Mouse (Mus musculus) forebrain, embryonic 16.5 days (tissue): Measurements from ENCODE around the gene Mta1. TPM values are rescaled to one million over a fixed set of nuclear protein-coding genes. Genes with fewer than 3 reads are reported as not detected.

Experiments
- ATAC-seq: fragments of 200-750 bp; cut with Nextera tagmentation; 2 replicates; pipeline ENCODE4 v1.8.0; 2017; ENCODE audit warnings: mild to moderate bottlenecking, moderate library complexity
- H3K27ac ChIP-seq: fragments of 300-500 bp; sonication (generic); 2 replicates; pipeline ENCODE4 v1.5.1; 2014; ENCODE audit warnings: low read length, control low read depth
- H3K27me3 ChIP-seq: fragments of 300-500 bp; sonication (generic); replicated peaks from 2 replicates; pipeline ENCODE4 v1.6.1; 2014; ENCODE audit warnings: low read length; ENCODE audit not compliant: control insufficient read depth, insufficient read depth
- H3K36me3 ChIP-seq: fragments of 300-500 bp; sonication (generic); 2 replicates; pipeline ENCODE4 v1.6.1; 2014; ENCODE audit not compliant: control insufficient read depth, insufficient read depth
- H3K4me1 ChIP-seq: fragments of 300-500 bp; sonication (generic); replicated peaks from 2 replicates; pipeline ENCODE4 v1.6.1; 2014; ENCODE audit warnings: low read length; ENCODE audit not compliant: control insufficient read depth, insufficient read depth
- H3K4me2 ChIP-seq: fragments of 300-500 bp; sonication (generic); 2 replicates; pipeline ENCODE4 v1.6.1; 2014; ENCODE audit warnings: mild to moderate bottlenecking, low read length, control low read depth
- H3K4me3 ChIP-seq: fragments of 300-500 bp; sonication (generic); replicated peaks from 2 replicates; pipeline ENCODE4 v1.5.1; 2014; ENCODE audit warnings: mild to moderate bottlenecking, low read length, control low read depth
- H3K9ac ChIP-seq: fragments of 300-500 bp; sonication (generic); replicated peaks from 2 replicates; pipeline ENCODE4 v1.6.1; 2014; ENCODE audit warnings: low read depth, low read length, control low read depth
- H3K9me3 ChIP-seq: fragments of 300-500 bp; sonication (generic); 2 replicates; pipeline ENCODE4 v1.6.1; 2016; ENCODE audit warnings: low read length; ENCODE audit not compliant: control insufficient read depth
- WGBS: fragments of 180-500 bp; shearing (Covaris S2); extraction: QIAGEN DNeasy Blood & Tissue Kit; methylation state at CpG from one replicate; pipeline ENCODE4 v1.1.7; 2014; 5-methylcytosine and 5-hydroxymethylcytosine counted together
- polyA plus RNA-seq: library from polyadenylated mRNA; unstranded; fragments of >200 nt; fragmentation: Nextera tagmentation; extraction: Ambion mirVana; gene quantifications from 2 replicates; pipeline ENCODE4 v1.2.1, GENCODE M21; 2015

Mta1 gene
- polyA plus RNA-seq, 1 experiment from 2014 or later: 15.6 TPM

- Histone ChIP-seq H3K36me3 (no peaks in the 10 kb centered on the region), H3K9ac (peak overlapping the region; percentile 57), H3K9me3 (no peaks in the 10 kb centered on the region), H3K4me3 (peak overlapping the region; percentile 73), H3K27ac (no peak overlapping the region), H3K4me1 (peaks cover 24% of the 10 kb centered on the region), H3K4me2 (peak overlapping the region; percentile 89), H3K27me3 (no peaks in the 10 kb centered on the region; the same call in 1 of the 2 replicates)
- WGBS: under 1% methylated on average over 23 of the region's 23 CpGs
- ATAC-seq: no peak
These were observed 58.5 kb downstream of the Mta1 start for GRCm38 (mm10) chr12:113156540-113156929.

GRCm38 (mm10) chr12:113157002-113157401 is 58.9 kb downstream of the Mta1 start:
- Histone ChIP-seq H3K27me3 (no peaks in the 10 kb centered on the region; the same call in 1 of the 2 replicates), H3K4me2 (peak overlapping the region; percentile 89), H3K4me3 (peak overlapping the region; percentile 73), H3K27ac (no peak overlapping the region), H3K4me1 (peaks cover 19% of the 10 kb centered on the region), H3K36me3 (no peaks in the 10 kb centered on the region), H3K9ac (peak overlapping the region; percentile 57), H3K9me3 (no peaks in the 10 kb centered on the region)
- WGBS: 15% methylated on average over 8 of the region's 8 CpGs
- no peak for ATAC-seq

- Histone ChIP-seq H3K4me3 (no peak overlapping the region), H3K36me3 (no peaks in the 10 kb centered on the region), H3K4me1 (peaks cover 19% of the 10 kb centered on the region), H3K4me2 (no peak overlapping the region), H3K27ac (no peak overlapping the region), H3K9ac (no peak overlapping the region), H3K9me3 (no peaks in the 10 kb centered on the region), H3K27me3 (no peaks in the 10 kb centered on the region; the same call in 1 of the 2 replicates)
- WGBS: 91% methylated on average over 8 of the region's 8 CpGs
- ATAC-seq: no peak
These were observed 59.4 kb downstream of the Mta1 start for GRCm38 (mm10) chr12:113157521-113157920.

DNA sequence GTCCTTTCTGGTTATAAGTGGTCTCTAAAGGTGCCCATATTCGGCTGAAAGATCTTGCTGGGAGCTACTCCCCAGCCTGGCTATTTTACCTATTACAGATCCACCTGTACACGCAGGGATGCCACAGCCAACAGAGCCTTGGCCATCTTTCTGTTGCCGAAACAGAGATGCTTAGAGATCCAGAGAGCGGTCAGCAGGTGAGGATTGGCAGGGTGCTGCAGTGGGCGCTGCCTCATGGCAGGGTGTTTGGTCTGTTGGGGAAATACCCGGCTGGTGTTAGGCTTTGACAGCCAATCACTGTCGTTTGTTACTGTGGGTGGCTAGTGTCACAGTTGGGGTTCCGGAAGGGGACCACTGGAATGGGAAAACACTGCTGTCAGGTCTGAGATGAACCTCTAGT is 59.9 kb downstream of the Mta1 start:
- H3K4me3 ChIP-seq: no peak overlapping the region
- H3K27ac ChIP-seq: no peak overlapping the region
- no peak for ATAC-seq
- WGBS: 94% methylated on average over 8 of the region's 8 CpGs
- no peak overlapping the region for H3K4me2 ChIP-seq
- peaks cover 19% of the 10 kb centered on the region for H3K4me1 ChIP-seq
- no peaks in the 10 kb centered on the region for H3K9me3 ChIP-seq
- no peak overlapping the region for H3K9ac ChIP-seq
- H3K36me3 ChIP-seq: no peaks in the 10 kb centered on the region
- no peaks in the 10 kb centered on the region; the same call in 1 of the 2 replicates for H3K27me3 ChIP-seq

- WGBS: 58% methylated on average over 11 of the region's 11 CpGs
- ATAC-seq: peak; percentile 60
- no peaks in the 10 kb centered on the region for H3K36me3 ChIP-seq
- 0 out of 2 replicates have a peak overlapping the region, but pooled peaks have one; percentile 13 for H3K27ac ChIP-seq
- no peaks in the 10 kb centered on the region for H3K27me3 ChIP-seq
- H3K4me2 ChIP-seq: no peak overlapping the region
- H3K4me1 ChIP-seq: no peaks in the 10 kb centered on the region
- no peak overlapping the region for H3K9ac ChIP-seq
- no peak overlapping the region for H3K4me3 ChIP-seq
- no peaks in the 10 kb centered on the region for H3K9me3 ChIP-seq
These were observed 65.5 kb downstream of the Mta1 start for GRCm38 (mm10) chr12:113163561-113164006.

GRCm38 (mm10) chr12:113168031-113168536 is 70.0 kb downstream of the Mta1 start:
- Histone ChIP-seq H3K4me2 (no peak overlapping the region), H3K27ac (no peak overlapping the region), H3K9ac (no peak overlapping the region), H3K4me3 (no peak overlapping the region), H3K27me3 (no peaks in the 10 kb centered on the region), H3K9me3 (no peaks in the 10 kb centered on the region), H3K4me1 (no peaks in the 10 kb centered on the region), H3K36me3 (no peaks in the 10 kb centered on the region)
- 92% methylated on average over 9 of the region's 9 CpGs for WGBS
- no peak for ATAC-seq

DNA sequence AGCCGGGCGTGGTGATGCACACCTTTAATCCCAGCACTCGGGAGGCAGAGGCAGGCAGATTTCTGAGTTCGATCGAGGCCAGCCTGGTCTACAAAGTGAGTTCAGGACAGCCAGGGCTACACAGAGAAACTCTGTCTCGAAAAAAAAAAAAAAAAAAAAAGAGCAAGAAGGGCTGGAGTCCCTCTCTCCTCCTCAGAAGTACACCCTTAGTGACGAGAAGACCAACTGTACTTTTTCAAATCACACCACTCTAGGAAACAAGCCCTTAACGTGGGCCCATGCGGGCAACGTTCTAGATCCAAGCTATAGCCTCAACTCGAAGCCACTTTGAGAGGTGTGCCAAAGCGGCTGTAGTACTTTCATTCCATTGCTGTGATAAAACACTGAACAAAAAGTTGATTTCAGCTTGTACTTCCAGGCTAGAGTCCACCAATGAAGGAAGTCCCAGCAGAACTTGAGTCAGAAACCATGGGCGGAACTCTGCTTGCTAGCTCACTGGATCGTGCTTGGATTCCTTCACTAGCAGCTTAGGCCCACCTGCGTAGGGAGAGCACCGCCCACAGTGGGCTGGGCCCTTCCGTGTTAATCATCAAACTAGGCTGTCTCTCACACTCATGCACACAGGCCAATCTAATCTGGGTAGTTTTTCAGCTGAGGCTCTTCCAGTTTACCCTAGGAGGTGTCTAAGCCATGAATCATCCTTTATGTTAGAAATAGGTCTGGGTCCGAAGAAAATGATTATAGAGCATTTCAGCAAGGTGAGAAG is 79.1 kb downstream of the Mta1 start:
- Histone ChIP-seq H3K9ac (no peak overlapping the region), H3K27ac (no peak overlapping the region), H3K9me3 (no peaks in the 10 kb centered on the region), H3K36me3 (no peaks in the 10 kb centered on the region), H3K4me3 (no peak overlapping the region), H3K27me3 (no peaks in the 10 kb centered on the region), H3K4me1 (no peaks in the 10 kb centered on the region), H3K4me2 (no peak overlapping the region)
- no peak for ATAC-seq
- WGBS: 89% methylated on average over 18 of the region's 18 CpGs

GRCm38 (mm10) chr12:113181020-113181419 is 82.9 kb downstream of the Mta1 start:
- 85% methylated on average over 4 of the region's 4 CpGs for WGBS
- H3K27ac ChIP-seq: no peak overlapping the region
- no peak overlapping the region for H3K9ac ChIP-seq
- H3K36me3 ChIP-seq: no peaks in the 10 kb centered on the region
- H3K4me1 ChIP-seq: peaks cover 6% of the 10 kb centered on the region
- no peak overlapping the region for H3K4me2 ChIP-seq
- no peaks in the 10 kb centered on the region for H3K9me3 ChIP-seq
- no peak overlapping the region for H3K4me3 ChIP-seq
- H3K27me3 ChIP-seq: no peaks in the 10 kb centered on the region
- ATAC-seq: no peak

DNA sequence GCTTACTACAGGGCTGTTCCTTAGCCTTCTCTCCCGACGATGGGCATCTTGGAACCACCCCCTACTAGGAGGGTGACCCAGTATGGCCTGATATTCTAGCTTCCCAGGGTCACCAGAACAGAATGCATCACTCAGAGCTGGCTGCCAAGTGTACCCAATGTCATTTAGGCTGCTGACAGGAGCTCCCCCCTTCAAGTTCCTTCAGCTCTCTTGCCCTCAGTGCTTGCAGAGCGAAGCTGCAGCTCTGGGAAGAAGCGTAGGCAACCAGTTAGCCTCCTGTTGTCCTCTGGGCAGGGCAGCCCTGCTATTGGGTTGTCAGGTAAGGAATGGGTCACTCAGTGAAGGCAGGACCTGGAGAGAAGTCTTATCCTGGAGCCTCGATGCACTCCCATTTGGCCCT is 86.9 kb downstream of the Mta1 start:
- 62% methylated on average over 5 of the region's 5 CpGs for WGBS
- Histone ChIP-seq H3K9me3 (no peaks in the 10 kb centered on the region), H3K4me3 (no peak overlapping the region), H3K9ac (no peak overlapping the region), H3K4me2 (no peak overlapping the region), H3K4me1 (peaks cover 28% of the 10 kb centered on the region), H3K27me3 (no peaks in the 10 kb centered on the region), H3K27ac (no peak overlapping the region), H3K36me3 (peaks cover 16% of the 10 kb centered on the region)
- ATAC-seq: no peak
